Mouse (Mus musculus): ENCODE measurements around the gene Dlec1. TPM values are rescaled to one million over a fixed set of nuclear protein-coding genes. Genes with fewer than 3 reads are reported as not detected.

The Dlec1 gene
- polyA plus RNA-seq, 1 experiment from 2014 or later: 0.75 TPM

GRCm38 (mm10) chr9:119192202-119192990 is 90.1 kb downstream of the Dlec1 start:
- Histone ChIP-seq H3K27ac (no peak overlapping the region), H3K9ac (replicated peaks) (no peak overlapping the region), H3K4me2 (replicated peaks) (no peak overlapping the region), H3K27me3 (no peaks in the 10 kb centered on the region), H3K36me3 (no peaks in the 10 kb centered on the region), H3K4me1 (replicated peaks) (no peaks in the 10 kb centered on the region), H3K4me3 (replicated peaks) (no peak overlapping the region), H3K9me3 (no peaks in the 10 kb centered on the region)
- ATAC-seq: no peak
- 38% methylated on average over 11 of the region's 11 CpGs for WGBS

Other genes starting within 250 kb of the Dlec1 start
- 5.2 and 6.2 TPM in 2 replicates for gene Ctdspl, start 176.0 kb upstream of the Dlec1 start, polyA plus RNA-seq (2015; fragmentation: Nextera tagmentation; extraction: Ambion mirVana)
- 4.2 and 4.4 TPM in 2 replicates for gene Vill, start 49.7 kb upstream of the Dlec1 start, polyA plus RNA-seq (2015; fragmentation: Nextera tagmentation; extraction: Ambion mirVana)
- gene Plcd1, start 9.0 kb upstream of the Dlec1 start, polyA plus RNA-seq (2015; fragmentation: Nextera tagmentation; extraction: Ambion mirVana): 20.0 and 21.0 TPM in 2 replicates
- gene Acaa1b, start 54.6 kb downstream of the Dlec1 start, polyA plus RNA-seq (2015; fragmentation: Nextera tagmentation; extraction: Ambion mirVana): 1.4 TPM in 2 replicates
- gene Gm47289, start 56.7 kb downstream of the Dlec1 start, polyA plus RNA-seq (2015; fragmentation: Nextera tagmentation; extraction: Ambion mirVana): not detected in 2 replicates
- gene Slc22a13, start 106.6 kb downstream of the Dlec1 start, polyA plus RNA-seq (2015; fragmentation: Nextera tagmentation; extraction: Ambion mirVana): not detected in 2 replicates
- 13.0 and 13.7 TPM in 2 replicates for gene Oxsr1, start 219.9 kb downstream of the Dlec1 start, polyA plus RNA-seq (2015; fragmentation: Nextera tagmentation; extraction: Ambion mirVana)
- 93.1 and 100 TPM in 2 replicates for gene Acaa1a, start 237.2 kb downstream of the Dlec1 start, polyA plus RNA-seq (2015; fragmentation: Nextera tagmentation; extraction: Ambion mirVana)
- gene Myd88, start 238.9 kb downstream of the Dlec1 start, polyA plus RNA-seq (2015; fragmentation: Nextera tagmentation; extraction: Ambion mirVana): 4.5 and 4.7 TPM in 2 replicates

All from midbrain, embryonic 13.5 days (tissue).